Mouse (Mus musculus) kidney, postnatal 4 days (tissue): ENCODE measurements around the gene Pde4d.

Experiments
- DNase-seq, 2 experiments: peaks; one replicate each; pipeline ENCODE4 v3.0.0; 2021; ENCODE audit warnings: mixed read lengths in 2 of 2

Pde4d gene

DNA sequence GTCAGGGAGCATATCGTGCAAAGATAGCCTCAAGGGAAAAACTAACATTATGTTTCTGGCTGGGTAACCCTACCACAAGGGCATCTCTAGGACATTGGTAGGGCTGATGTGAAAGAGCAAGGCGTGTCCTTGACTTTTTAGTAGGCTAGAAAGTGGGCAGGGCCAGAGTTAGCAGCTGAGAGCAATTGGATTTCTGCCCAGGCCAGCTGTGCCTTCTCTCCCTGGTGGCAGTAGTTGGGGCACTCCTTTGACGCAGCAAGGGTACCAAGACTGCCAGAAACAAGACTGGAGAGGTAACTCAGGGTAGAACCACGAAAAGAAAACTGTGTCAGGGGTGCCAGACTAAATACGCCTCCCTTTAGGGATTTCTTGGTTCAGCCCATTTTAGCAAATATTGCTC is 1536.1 kb downstream of the Pde4d start:
- peak; percentile 18 to 21 for DNase-seq

DNA sequence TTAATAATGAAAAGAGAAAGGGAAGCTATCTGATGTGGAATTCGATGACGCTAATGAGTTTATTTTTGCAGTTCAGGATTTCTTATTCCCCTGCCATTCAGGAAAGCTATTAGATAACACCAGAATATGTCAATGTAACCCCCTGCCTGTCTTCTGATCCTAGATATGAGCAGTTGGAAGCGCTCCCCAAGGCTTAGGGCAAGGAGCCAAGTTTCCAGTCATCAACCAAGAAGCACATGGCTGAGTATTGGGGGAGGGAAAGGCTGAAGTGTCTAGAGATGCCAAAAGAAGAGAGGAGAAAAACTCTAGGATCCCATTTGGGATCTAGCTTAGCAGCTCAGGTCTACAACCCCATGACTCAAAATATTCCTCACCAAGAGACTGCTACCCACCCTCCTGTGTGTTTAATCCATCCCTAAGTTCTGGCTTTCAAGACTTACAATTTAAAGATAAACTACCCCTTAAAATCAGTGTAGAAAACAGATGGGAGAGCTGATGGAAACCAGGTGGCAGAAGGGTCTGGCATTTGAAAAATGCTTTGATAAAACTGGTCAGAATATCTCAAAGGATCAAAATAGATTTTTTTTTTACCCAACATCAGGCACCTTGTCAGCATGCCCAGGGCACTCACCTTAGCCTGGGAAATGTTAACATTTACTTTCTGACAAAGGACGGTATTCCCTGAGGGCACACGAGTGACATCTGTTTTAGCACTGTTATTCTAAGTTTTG is 1543.2 kb downstream of the Pde4d start:
- DNase-seq = peak; percentile 66 to 74

DNA sequence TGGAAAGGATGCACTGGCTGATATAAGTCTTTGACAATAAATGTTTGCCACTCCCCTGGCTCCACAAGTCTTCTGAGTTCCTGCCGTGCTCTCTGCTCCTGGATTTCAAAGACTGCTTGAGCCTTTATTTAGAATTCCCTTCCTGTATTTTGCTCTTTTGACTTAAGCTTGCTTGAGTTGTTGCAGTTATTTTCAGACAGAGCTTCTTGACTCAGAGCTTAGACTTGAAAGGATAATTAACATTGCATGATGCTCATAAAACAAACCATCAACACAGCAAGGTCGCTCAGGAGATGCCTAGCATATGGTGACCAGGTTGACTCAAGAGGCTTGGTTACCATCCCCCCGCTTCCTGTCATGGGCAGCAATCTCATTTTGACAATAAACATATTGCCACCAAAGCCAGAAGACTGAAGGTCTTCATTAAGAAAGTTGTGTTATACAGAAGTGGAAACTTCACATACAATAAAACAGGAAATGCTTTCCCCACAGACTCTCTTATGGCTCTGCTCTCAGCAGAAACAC is 1544.6 kb downstream of the Pde4d start:
- peak; percentile 12 to 31 for DNase-seq

DNA sequence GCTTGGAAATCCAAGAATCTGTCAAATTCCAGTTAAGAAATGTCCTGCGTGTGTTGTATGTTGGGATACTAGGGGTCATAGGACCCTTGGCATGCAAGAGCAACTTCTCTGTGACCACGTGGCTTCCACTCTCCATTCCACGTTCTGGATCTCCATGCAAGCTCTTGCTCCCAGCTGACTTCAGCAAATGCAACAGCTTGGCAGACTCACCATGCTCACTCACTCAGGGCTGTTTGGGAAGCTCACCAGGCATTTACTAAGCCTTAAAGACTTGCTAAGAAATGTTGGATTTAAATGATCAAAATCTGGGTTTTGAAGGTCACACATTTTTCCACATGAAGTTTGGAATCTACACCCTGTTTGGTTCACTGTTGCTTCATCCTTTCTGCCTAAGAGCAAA is 1552.3 kb downstream of the Pde4d start:
- DNase-seq = peak in 1 of 2 experiments; percentile 24
